Mouse (Mus musculus): ENCODE data around the gene Syngap1.
A peak's percentile ranks its signal among the peaks of the same experiment; 100 is the strongest.
"Not testable (repeated sequence)": the region's sequence is repeated elsewhere in the genome, so short reads cannot be mapped to it uniquely, and the experiment has no call there.

The Syngap1 gene

DNA sequence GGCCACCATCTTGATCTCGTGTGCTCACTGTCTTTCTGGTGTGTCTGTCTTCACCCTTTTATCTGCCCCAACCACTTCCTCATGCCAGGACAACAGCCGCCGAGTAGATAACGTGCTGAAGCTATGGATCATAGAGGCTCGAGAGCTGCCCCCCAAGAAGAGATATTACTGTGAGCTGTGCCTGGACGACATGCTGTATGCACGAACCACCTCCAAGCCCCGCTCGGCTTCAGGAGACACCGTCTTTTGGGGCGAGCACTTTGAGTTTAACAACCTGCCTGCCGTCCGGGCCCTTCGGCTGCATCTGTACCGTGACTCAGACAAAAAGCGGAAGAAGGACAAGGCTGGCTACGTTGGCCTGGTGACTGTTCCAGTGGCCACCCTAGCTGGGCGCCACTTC, 15.8 kb downstream of the Syngap1 start:
- DNase-seq (ENCODE audit: low read depth) = no peak

DNA sequence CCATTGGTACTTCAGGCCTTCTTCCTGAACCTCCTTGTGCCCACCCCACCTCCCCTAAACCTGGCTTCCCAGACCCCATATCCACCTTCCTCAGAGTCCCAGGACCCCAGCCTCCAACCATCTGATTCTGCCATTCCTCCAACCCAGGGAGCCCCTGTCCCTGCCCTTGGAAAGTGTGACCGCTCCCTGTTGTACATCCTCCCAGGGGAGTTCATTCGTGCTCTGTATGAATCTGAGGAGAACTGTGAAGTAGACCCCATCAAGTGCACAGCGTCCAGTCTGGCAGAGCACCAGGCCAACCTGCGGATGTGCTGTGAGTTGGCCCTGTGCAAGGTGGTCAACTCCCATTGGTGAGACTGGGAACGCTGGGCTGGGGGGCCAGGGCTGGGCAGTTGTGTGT, 16.8 kb downstream of the Syngap1 start:
- DNase-seq (ENCODE audit: low read depth) = no peak

GRCm38 (mm10) chr17:26958880-26959279, 17.8 kb downstream of the Syngap1 start:
- DNase-seq (ENCODE audit: low read depth) = no peak

DNA sequence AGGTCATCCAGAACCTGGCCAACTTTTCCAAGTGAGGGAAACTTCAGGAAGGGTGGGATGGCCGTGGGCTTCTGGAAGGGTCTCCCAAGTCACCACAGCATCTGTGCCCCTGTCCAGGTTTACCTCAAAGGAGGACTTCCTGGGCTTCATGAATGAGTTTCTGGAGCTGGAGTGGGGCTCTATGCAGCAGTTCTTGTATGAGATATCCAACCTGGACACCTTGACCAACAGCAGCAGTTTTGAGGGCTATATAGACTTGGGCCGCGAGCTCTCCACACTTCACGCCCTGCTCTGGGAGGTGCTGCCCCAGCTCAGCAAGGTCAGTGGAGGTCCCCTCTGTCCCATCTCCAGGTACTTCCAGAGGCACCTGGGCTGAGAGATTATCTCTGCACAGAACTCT, 18.8 kb downstream of the Syngap1 start:
- DNase-seq (ENCODE audit: low read depth) = no peak

GRCm38 (mm10) chr17:26961572-26962240, 20.7 kb downstream of the Syngap1 start:
- no peak for DNase-seq (ENCODE audit: low read depth)

DNA sequence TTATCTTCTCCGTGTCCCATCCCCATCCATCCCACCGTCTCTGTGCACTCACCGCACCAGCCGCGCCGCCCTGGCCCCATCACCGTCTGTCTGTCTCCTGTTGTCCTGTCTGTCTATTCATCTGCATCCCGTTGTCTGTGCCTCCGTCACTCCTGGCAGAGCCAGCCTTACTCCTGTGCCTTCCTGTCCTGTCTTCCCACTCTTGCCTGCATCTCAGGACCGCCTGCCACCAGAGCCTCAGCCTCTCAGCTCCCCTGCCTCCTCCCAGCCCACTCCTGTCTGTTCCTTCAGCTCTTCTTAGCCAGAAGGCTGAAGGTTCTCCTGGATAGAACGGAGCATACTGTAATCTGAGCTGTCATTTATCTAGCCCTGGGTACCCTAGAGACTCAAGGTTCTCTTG, 25.9 kb downstream of the Syngap1 start:
- no peak for DNase-seq (ENCODE audit: low read depth)

DNA sequence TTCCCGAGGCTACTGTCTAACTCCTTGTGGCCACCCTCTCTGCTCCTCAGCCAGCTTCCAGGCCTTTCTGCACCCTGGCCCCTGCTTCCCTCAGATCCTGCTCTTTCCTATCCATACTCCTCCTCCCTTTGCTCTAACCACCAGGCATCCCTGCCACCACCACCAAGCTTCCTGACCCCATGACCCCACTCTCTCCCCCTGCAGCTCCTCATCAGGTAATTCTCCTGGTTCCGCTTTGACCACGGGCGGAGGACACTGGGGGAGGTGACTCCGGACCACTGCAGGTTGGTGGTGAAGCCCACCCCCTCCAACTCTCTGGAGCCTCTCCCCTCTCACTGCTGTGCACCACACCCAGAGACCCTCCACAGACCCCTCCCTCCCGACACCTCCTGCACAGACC, 26.4 kb downstream of the Syngap1 start:
- no peak for DNase-seq (ENCODE audit: low read depth)

DNA sequence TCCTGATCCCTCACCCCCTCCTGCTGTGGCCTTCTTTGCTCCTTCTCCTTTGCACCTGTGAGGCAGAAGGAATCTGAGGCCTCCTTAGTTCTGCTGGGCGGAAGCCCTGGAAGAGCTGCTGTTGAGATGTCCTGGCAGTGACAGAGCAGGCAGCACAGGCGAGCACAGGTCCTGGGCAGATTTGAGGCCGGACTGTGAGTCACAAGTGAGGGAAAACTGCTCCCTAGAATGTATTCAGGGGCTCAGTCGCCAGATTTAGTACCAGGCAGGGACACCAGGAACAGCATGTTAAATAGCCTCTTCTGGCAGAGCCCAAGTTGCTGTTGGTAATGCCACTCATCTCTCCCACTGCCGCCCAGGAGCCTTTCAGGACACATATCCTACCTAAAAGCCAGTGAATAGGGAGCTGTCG, 27.2 kb downstream of the Syngap1 start:
- no peak for DNase-seq (ENCODE audit: low read depth)

DNA sequence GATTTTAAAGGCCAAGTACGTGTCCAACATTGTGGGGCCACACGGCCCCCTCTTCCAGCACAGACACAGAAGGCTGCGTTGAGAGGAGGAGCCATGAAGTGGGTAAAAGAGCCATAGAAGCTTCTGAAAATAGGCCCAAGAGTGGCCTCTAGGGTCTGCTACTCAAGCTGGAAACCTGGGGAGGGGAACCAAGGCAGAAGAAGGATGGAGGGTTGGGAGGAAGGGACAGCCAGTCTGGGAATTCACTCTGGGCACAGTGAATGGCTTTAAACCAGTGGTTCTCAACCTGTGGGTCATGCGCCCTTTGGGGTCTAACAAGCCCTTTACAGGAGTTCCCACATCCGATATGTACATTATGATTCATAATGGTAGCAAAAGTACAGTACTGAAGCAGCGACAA, 28.2 kb downstream of the Syngap1 start:
- DNase-seq (ENCODE audit: low read depth) = no peak

GRCm38 (mm10) chr17:26970221-26970620, 29.2 kb downstream of the Syngap1 start:
- no peak for DNase-seq (ENCODE audit: low read depth)

DNA sequence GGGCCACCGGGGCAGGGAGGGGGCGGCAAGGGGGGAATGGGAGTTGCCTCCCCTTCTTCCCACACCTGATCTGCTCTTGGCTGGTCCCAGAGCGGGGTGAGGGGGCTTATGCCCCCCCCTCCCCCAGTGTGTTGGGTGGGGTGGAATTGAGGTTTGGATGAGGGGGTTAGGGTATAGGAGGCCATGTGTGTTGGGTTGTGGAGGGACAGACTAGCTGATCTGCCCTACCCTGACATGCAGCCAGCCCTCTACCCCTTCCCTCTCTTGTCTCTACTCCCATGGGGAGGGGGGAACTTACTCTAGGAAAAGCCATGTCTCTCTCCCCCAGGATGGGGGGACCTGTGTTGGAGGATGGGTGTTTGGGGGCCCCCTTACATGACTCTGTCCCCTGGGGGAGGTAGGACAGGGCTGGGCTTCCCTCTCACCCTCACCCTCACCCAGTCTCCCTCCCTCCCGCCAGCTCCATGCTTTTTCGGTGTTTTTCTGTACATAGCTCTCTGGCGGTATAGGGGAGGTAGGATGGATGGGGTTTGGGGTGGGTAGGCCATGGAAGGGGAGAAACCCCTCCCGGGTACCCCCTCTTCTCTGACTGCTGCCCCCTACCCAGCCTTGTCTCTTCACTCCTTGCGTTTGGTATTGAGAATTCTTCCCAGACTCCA, 30.3 kb downstream of the Syngap1 start:
- no peak for DNase-seq (ENCODE audit: low read depth)

GRCm38 (mm10) chr17:26972107-26972506, 31.1 kb downstream of the Syngap1 start:
- DNase-seq (ENCODE audit: low read depth) = no peak

DNA sequence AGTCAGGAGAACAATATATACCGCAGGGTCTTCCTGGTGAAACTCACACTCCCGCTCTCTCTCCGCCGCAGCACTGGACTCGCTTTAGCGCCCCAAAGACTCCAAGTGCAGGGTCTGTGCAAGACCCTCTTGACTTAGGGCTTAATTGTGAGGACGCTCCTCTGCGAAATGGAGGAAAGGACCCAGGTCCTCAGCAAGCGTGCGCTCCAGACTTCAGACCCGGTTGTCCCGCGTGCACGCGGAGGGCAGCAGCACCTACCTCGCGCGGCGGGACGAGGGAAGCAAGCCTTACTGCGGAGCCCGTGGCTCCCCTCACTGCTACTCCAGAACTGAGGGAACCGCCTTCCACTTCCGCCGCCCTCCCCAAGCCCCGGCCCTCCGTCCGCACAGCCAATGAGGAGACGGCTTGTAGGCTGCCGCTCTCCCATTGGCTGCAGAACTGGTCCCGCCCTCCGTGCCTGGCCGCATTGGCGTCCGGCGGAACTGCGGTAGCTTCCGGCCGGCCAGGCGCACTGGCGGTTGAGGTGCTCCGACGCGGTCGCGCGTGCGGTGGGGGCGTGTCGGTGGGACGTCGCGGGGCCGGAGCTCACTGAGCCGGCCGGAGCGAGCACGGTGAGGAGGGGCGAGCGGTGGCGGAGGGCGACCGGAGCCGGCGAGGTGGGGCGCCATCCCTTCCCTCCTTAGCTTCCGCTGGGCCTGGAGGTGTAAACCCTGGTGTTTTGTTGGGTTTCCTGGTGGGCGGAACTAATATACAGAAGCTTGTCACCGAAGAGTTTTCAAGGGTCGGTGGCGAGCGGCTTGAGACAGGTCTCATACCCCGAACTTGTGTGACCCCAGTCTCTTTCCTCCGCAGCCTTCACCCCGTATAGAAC, 31.9 kb downstream of the Syngap1 start, which contains the start of gene Zbtb9:
Zbtb9 (plus strand) TSS at position 465 of the 872 bp plus-strand sequence.
- DNase-seq (ENCODE audit: low read depth) = peak; percentile 90

DNA sequence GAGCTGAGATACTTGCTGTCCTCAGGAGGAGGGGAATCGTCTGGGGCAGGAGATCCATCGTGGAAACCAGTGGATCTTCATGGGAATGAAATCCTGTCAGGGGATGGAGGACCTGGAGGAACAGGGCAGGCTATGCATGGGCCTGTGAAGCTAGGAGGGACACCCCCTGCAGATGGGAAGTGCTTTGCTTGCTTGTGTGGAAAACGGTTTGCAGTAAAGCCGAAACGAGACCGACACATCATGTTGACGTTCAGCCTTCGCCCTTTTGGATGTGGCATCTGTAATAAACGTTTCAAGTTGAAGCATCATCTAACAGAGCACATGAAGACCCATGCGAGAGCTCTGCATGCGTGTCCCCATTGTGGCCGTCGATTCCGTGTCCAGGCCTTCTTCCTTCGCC, 33.5 kb downstream of the Syngap1 start:
- no peak for DNase-seq (ENCODE audit: low read depth)

GRCm38 (mm10) chr17:26975415-26975814, 34.4 kb downstream of the Syngap1 start:
- no peak for DNase-seq (ENCODE audit: low read depth)

GRCm38 (mm10) chr17:26977354-26977753, 36.3 kb downstream of the Syngap1 start:
- not testable (repeated sequence) for DNase-seq (ENCODE audit: low read depth)

GRCm38 (mm10) chr17:26979426-26979825, 38.4 kb downstream of the Syngap1 start:
- no peak for DNase-seq (ENCODE audit: low read depth)

DNA sequence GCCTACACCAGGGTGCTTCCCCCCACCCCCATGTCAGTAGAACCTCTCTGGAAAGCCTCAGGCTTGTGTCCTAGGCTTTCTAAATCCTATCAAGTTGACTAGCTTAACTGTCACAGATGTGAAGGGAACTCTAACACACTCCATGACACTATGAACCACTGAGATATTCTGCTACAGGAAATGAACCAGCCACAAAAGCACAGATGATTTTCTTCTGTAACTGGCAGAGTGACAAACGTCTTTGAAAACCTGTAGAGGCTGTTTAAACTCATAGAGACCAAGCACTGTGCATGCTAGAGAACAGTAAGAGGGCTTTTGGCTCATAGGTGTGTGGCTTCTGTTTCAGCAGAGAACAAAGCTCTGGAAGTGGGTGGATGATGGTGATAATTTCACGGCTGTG, 40.0 kb downstream of the Syngap1 start:
- DNase-seq (ENCODE audit: low read depth) = no peak

- DNase-seq (ENCODE audit: low read depth) = no peak
Observed at GRCm38 (mm10) chr17:26983382-26983781, 42.3 kb downstream of the Syngap1 start.

- DNase-seq (ENCODE audit: low read depth) = no peak
Observed at GRCm38 (mm10) chr17:26985503-26986179, 44.6 kb downstream of the Syngap1 start.

GRCm38 (mm10) chr17:26990521-26990920, 49.5 kb downstream of the Syngap1 start:
- DNase-seq (ENCODE audit: low read depth) = no peak

- DNase-seq (ENCODE audit: low read depth) = no peak
Observed at GRCm38 (mm10) chr17:26994410-26994809, 53.4 kb downstream of the Syngap1 start.
